Comparison of ENCODE assay signal across 9 mouse cellular contexts in genomic region chr3:90709591-90710460, GRCm38 (mm10). TPM values are rescaled to one million over a fixed set of nuclear protein-coding genes. Genes with fewer than 3 reads are reported as not detected.
DNase-seq lines count a peak whose midpoint lies in the region; ATAC-seq and TF ChIP-seq lines count a peak whose summit lies in the region.
"Had no signal": no experiment of that assay in that cellular context is flagged by ENCODE, and none has a peak within 500 bp of the region (broad histone marks: within the 10 kb centered on the region; RNA-seq: fewer than 3 reads in every experiment).

No protein-coding gene starts in this region.

- H3K9me3 ChIP-seq in ES-E14 (ENCODE audit: control insufficient read depth, insufficient read depth, low read depth, low read length) = no peaks in the 10 kb centered on the region
- H3K9me3 ChIP-seq in forebrain, embryonic 14.5 days (replicated peaks; ENCODE audit: control insufficient read depth, low read length) = no peaks in the 10 kb centered on the region
- H3K9me3 ChIP-seq: limb, embryonic 15.5 days had no signal

- no peaks in the 10 kb centered on the region for H3K4me1 ChIP-seq in ES-E14 (ENCODE audit: control insufficient read depth in 2 of 2, insufficient read depth in 2 of 2, low read length in 2 of 2, poor library complexity in 1 of 2)
- no peaks in the 10 kb centered on the region for H3K4me1 ChIP-seq in forebrain, embryonic 14.5 days (ENCODE audit: control insufficient read depth, insufficient read depth, low read length)
- no peaks in the 10 kb centered on the region for H3K4me1 ChIP-seq in lung, adult 2 months (ENCODE audit: control insufficient read depth, insufficient read depth, low read length)
- H3K4me1 ChIP-seq: limb, embryonic 15.5 days had no signal

- 53% methylated on average over 12 of the region's 12 CpGs for WGBS in forebrain, embryonic 14.5 days
- WGBS in lung, adult 2 months = 38% methylated on average over 12 of the region's 12 CpGs

- H3K36me3 ChIP-seq in ES-E14 (ENCODE audit: control insufficient read depth, insufficient read depth, low read length, poor library complexity, severe bottlenecking) = no peaks in the 10 kb centered on the region
- H3K36me3 ChIP-seq in forebrain, embryonic 14.5 days (ENCODE audit: control insufficient read depth, insufficient read depth, low read length) = no peaks in the 10 kb centered on the region
- H3K36me3 ChIP-seq: limb, embryonic 15.5 days had no signal

- H3K9ac ChIP-seq in ES-E14 (ENCODE audit: insufficient read depth, low read depth, low read length, poor library complexity, severe bottlenecking) = no peak overlapping the region
- H3K9ac ChIP-seq in forebrain, embryonic 14.5 days (ENCODE audit: low read length) = no peak overlapping the region
- H3K9ac ChIP-seq: limb, embryonic 15.5 days had no signal

- H3K27me3 ChIP-seq in forebrain, embryonic 14.5 days (replicated peaks; ENCODE audit: control insufficient read depth, insufficient read depth, low read length) = no peaks in the 10 kb centered on the region

- TF ChIP-seq POLR2A in lung, adult 2 months (IDR thresholded peaks at IDR 0.05; ENCODE audit: borderline replicate concordance, extremely low read depth, low read depth, low read length) = no peak

- in situ Hi-C loops in ES-E14 (cut with MboI; ENCODE audit: low sequenced_read_pairs in 2 of 2, unreplicated experiment in 2 of 2) = loop anchor here in 1 of 2 experiments (5.0 kb wide), 1 partner anchor 53 kb away; no protein-coding TSS in a partner anchor

- peak; percentile 29; the same call in 1 of the 2 replicates for ATAC-seq in forebrain, embryonic 14.5 days

- H3K27ac ChIP-seq in ES-E14 (ENCODE audit: insufficient read depth, low read depth, low read length, poor library complexity, severe bottlenecking) = no peak overlapping the region
- H3K27ac ChIP-seq in forebrain, embryonic 14.5 days (ENCODE audit: low read depth, low read length) = no peak overlapping the region
- H3K27ac ChIP-seq: limb, embryonic 15.5 days had no signal

- no peak overlapping the region for H3K4me2 ChIP-seq in forebrain, embryonic 14.5 days (ENCODE audit: low read length)
- H3K4me2 ChIP-seq: limb, embryonic 15.5 days had no signal

- no peak overlapping the region for H3K4me3 ChIP-seq in ES-E14 (ENCODE audit: insufficient read depth in 1 of 2, low read depth in 1 of 2, low read length in 2 of 2, poor library complexity in 1 of 2, severe bottlenecking in 1 of 2)
- no peak overlapping the region for H3K4me3 ChIP-seq in forebrain, embryonic 14.5 days (ENCODE audit: low read depth, low read length)
- H3K4me3 ChIP-seq in lung, adult 2 months (replicated peaks; ENCODE audit: extremely low read depth, low read depth, low read length) = no peak overlapping the region
- H3K4me3 ChIP-seq: limb, embryonic 15.5 days had no signal

- peak; percentile 97 for TF ChIP-seq CTCF in lung, adult 2 months (IDR thresholded peaks at IDR 0.05; ENCODE audit: insufficient read depth, low read length)

- peak; percentile 95 for DNase-seq in ES-E14 (ENCODE audit: low read depth, low spot score)
- peak; percentile 71 for DNase-seq in c-Kit-positive CD71-positive TER-119-positive erythroid progenitor cells, embryonic 14.5 days (ENCODE audit: low spot score)
- peak; percentile 81 for DNase-seq in forebrain, embryonic 14.5 days (ENCODE audit: low spot score)
- DNase-seq in heart, postnatal 36 days = peak; percentile 71 to 83
- DNase-seq in layer of hippocampus, adult 11-12 months (ENCODE audit: low spot score) = peak; percentile 92
- peak; percentile 76 for DNase-seq in lung, adult 2 months
- peak; percentile 83 for DNase-seq in ovary, postnatal 14 days (ENCODE audit: low spot score)
- peak; percentile 61 to 88 for DNase-seq in thymus, postnatal 10 days (ENCODE audit: low spot score in 2 of 2)

- intact Hi-C loops in heart, postnatal 36 days (cut with DNase I) = loop anchor here (2.0 to 5.0 kb wide), 3 partner anchors 65 to 218 kb away; partner anchors contain the start of genes S100a14 and Snapin

TF ChIP-seq in ES-E14, 5 proteins besides CTCF, POLR2A, EP300 and RAD21:
- TF ChIP-seq MAFK (IDR thresholded peaks at IDR 0.05; ENCODE audit: insufficient read depth, low read depth, low read length) = no peak
- TF ChIP-seq CHD2 (IDR thresholded peaks at IDR 0.05; ENCODE audit: low read depth, low read length) = no peak
- no peak for TF ChIP-seq ZNF384 (IDR thresholded peaks at IDR 0.05; ENCODE audit: low read depth, low read length)
- no peak for TF ChIP-seq HCFC1 (IDR thresholded peaks at IDR 0.05; ENCODE audit: borderline replicate concordance, insufficient read depth, low read length)
- peak; percentile 62 for TF ChIP-seq ZC3H11A (IDR thresholded peaks at IDR 0.05; ENCODE audit: borderline replicate concordance, low read depth, low read length)

RNA-seq across cellular contexts. Expression of gene S100a9, which starts 14.3 kb away (rescaled TPM):
- total RNA-seq in ES-E14 (2012; rRNA removed) = not detected in 2 replicates
- 2.0 and 3.1 TPM in 2 replicates for polyA plus RNA-seq in forebrain, embryonic 14.5 days (2014; fragmentation: Nextera tagmentation; extraction: Ambion mirVana)
- 1 to 10 TPM; 3.1 to 4.4 TPM for total RNA-seq in heart, postnatal 36 days (2021)
- polyA plus RNA-seq in lung, adult 2 months (2012; rRNA removed) = 7.6 and 29.9 TPM in 2 replicates

RNA-seq across cellular contexts. Expression of gene Pglyrp4, which starts 16.9 kb away (rescaled TPM):
- not detected in 2 replicates for total RNA-seq in ES-E14 (2012; rRNA removed)
- not detected in 2 replicates for polyA plus RNA-seq in forebrain, embryonic 14.5 days (2014; fragmentation: Nextera tagmentation; extraction: Ambion mirVana)
- not detected for total RNA-seq in heart, postnatal 36 days (2021)
- 3.0 TPM in 1 of 2 replicates, not detected in the other for polyA plus RNA-seq in lung, adult 2 months (2012; rRNA removed)

RNA-seq across cellular contexts. Expression of gene S100a8, which starts 41.0 kb away (rescaled TPM):
- not detected in 2 replicates for total RNA-seq in ES-E14 (2012; rRNA removed)
- 1.5 and 3.3 TPM in 2 replicates for polyA plus RNA-seq in forebrain, embryonic 14.5 days (2014; fragmentation: Nextera tagmentation; extraction: Ambion mirVana)
- 1 to 10 TPM; 2.4 to 3.3 TPM for total RNA-seq in heart, postnatal 36 days (2021)
- polyA plus RNA-seq in lung, adult 2 months (2012; rRNA removed) = 5.6 and 15.3 TPM in 2 replicates

RNA-seq across cellular contexts. Expression of gene S100a7a, which starts 56.0 kb away (rescaled TPM):
- 0.32 and 1.1 TPM in 2 replicates for total RNA-seq in ES-E14 (2012; rRNA removed)
- polyA plus RNA-seq in forebrain, embryonic 14.5 days (2014; fragmentation: Nextera tagmentation; extraction: Ambion mirVana) = not detected in 2 replicates
- under 1 TPM in 1 of 2 experiments, not detected in 1; 0.27 TPM for total RNA-seq in heart, postnatal 36 days (2021)
- polyA plus RNA-seq in lung, adult 2 months (2012; rRNA removed) = 0.51 and 5.6 TPM in 2 replicates
